Mouse (Mus musculus) heart, postnatal 0 days (tissue): ENCODE data around the gene Il3.

ENCODE experiments used
- CTCF ChIP-seq: IDR thresholded peaks from 2 replicates; pipeline ENCODE4 v1.5.1; 2016; ENCODE audit warnings: antibody characterized with exemption, control low read depth, low read depth
- EP300 ChIP-seq: IDR thresholded peaks from 2 replicates; pipeline ENCODE4 v1.6.1; 2016; ENCODE audit warnings: antibody characterized with exemption, low read depth

GRCm38 (mm10) chr11:54312021-54312420 is 44.9 kb upstream of the Il3 start:
- TF ChIP-seq CTCF (no peak), EP300 (no peak)
